17 mouse cellular contexts compared by ENCODE assay signal in genomic region chr10:96362211-96362610, GRCm38 (mm10).
"Had no signal": no experiment of that assay in that cellular context is flagged by ENCODE, and none has a peak within 500 bp of the region (broad histone marks: within the 10 kb centered on the region; RNA-seq: fewer than 3 reads in every experiment).

No protein-coding gene starts in this region.

- DNase-seq: lung, adult 2 months; lung, postnatal 14 days; lung, postnatal 36 days; right cerebral cortex, postnatal 14 days; thymus, adult 2 months; thymus, postnatal 25 days; thymus, postnatal 4 days had no signal

- H3K4me1 ChIP-seq: megakaryocyte, embryonic 14.5 days; midbrain, embryonic 13.5 days; midbrain, embryonic 15.5 days; neural tube, embryonic 12.5 days; stomach, embryonic 15.5 days had no signal

- ATAC-seq: lung, postnatal 0 days; midbrain, embryonic 13.5 days; midbrain, embryonic 15.5 days had no signal

- H3K36me3 ChIP-seq: lung, embryonic 15.5 days; midbrain, embryonic 13.5 days; midbrain, embryonic 15.5 days; neural tube, embryonic 12.5 days; stomach, embryonic 15.5 days had no signal

- H3K27ac ChIP-seq: lung, embryonic 15.5 days; macrophage; midbrain, embryonic 13.5 days; midbrain, embryonic 15.5 days; neural tube, embryonic 12.5 days; stomach, embryonic 15.5 days; stomach, postnatal 0 days had no signal

- H3K27me3 ChIP-seq: lung, embryonic 15.5 days; midbrain, embryonic 13.5 days; midbrain, embryonic 15.5 days; neural tube, embryonic 12.5 days; stomach, embryonic 15.5 days had no signal

- H3K4me2 ChIP-seq: lung, embryonic 15.5 days; midbrain, embryonic 11.5 days; midbrain, embryonic 13.5 days; midbrain, embryonic 15.5 days; neural tube, embryonic 12.5 days; stomach, embryonic 15.5 days had no signal

- H3K9ac ChIP-seq: lung, embryonic 15.5 days; midbrain, embryonic 13.5 days; midbrain, embryonic 15.5 days; neural tube, embryonic 12.5 days; stomach, embryonic 15.5 days had no signal

- H3K4me3 ChIP-seq: lung, embryonic 15.5 days; megakaryocyte, embryonic 14.5 days; midbrain, embryonic 13.5 days; midbrain, embryonic 15.5 days; neural tube, embryonic 12.5 days; stomach, embryonic 15.5 days had no signal

- H3K9me3 ChIP-seq: lung, embryonic 15.5 days; megakaryocyte, embryonic 14.5 days; midbrain, embryonic 13.5 days; midbrain, embryonic 15.5 days; neural tube, embryonic 12.5 days; stomach, embryonic 15.5 days had no signal
